Mouse (Mus musculus) embryonic facial prominence, embryonic 11.5 days (tissue): ENCODE measurements around the gene Nptx2. TPM values are rescaled to one million over a fixed set of nuclear protein-coding genes. Genes with fewer than 3 reads are reported as not detected.

Experiments
- ATAC-seq: fragments of 200-750 bp; cut with Nextera tagmentation; replicated peaks from 2 replicates; pipeline ENCODE4 v1.8.0; 2017; ENCODE audit warnings: low read depth; ENCODE audit not compliant: insufficient number of reproducible peaks, low FRiP score, low TSS enrichment
- DNase-seq: peaks from one replicate; pipeline ENCODE4 v3.0.0-alpha.2; 2015; ENCODE audit warnings: low spot score
- H3K27ac ChIP-seq: fragments of 300-500 bp; sonication (generic); replicated peaks from 2 replicates; pipeline ENCODE4 v1.5.1; 2014; ENCODE audit warnings: mild to moderate bottlenecking, low read depth, low read length, control low read depth
- H3K27me3 ChIP-seq: fragments of 300-500 bp; sonication (generic); 2 replicates; pipeline ENCODE4 v1.6.1; 2014; ENCODE audit warnings: mild to moderate bottlenecking, low read length, moderate library complexity, mixed read lengths; ENCODE audit not compliant: control insufficient read depth, insufficient read depth
- H3K36me3 ChIP-seq: fragments of 300-500 bp; sonication (generic); replicated peaks from 2 replicates; pipeline ENCODE4 v1.6.1; 2014; ENCODE audit warnings: low read depth, mild to moderate bottlenecking, low read length, moderate library complexity, mixed read lengths; ENCODE audit not compliant: control insufficient read depth, insufficient read depth
- H3K4me1 ChIP-seq: fragments of 300-500 bp; sonication (generic); 2 replicates; pipeline ENCODE4 v1.6.1; 2014; ENCODE audit warnings: low read length, mixed read lengths; ENCODE audit not compliant: control insufficient read depth, insufficient read depth
- H3K4me2 ChIP-seq: fragments of 300-500 bp; sonication (generic); 2 replicates; pipeline ENCODE4 v1.6.1; 2014; ENCODE audit warnings: low read depth, mild to moderate bottlenecking, control low read depth, low read length, moderate library complexity
- H3K4me3 ChIP-seq: fragments of 300-500 bp; sonication (generic); 2 replicates; pipeline ENCODE4 v1.5.1; 2014; ENCODE audit warnings: low read depth, low read length, control low read depth
- H3K9ac ChIP-seq: fragments of 300-500 bp; sonication (generic); replicated peaks from 2 replicates; pipeline ENCODE4 v1.6.1; 2014; ENCODE audit warnings: mild to moderate bottlenecking, control low read depth, low read length
- H3K9me3 ChIP-seq: fragments of 300-500 bp; sonication (generic); replicated peaks from 2 replicates; pipeline ENCODE4 v1.6.1; 2016; ENCODE audit warnings: mild to moderate bottlenecking, low read length, inconsistent platforms, mixed read lengths; ENCODE audit not compliant: control insufficient read depth
- WGBS: fragments of 180-500 bp; shearing (Covaris S2); extraction: QIAGEN DNeasy Blood & Tissue Kit; methylation state at CpG from one replicate; pipeline ENCODE4 v1.1.7; 2014; 5-methylcytosine and 5-hydroxymethylcytosine counted together
- polyA plus RNA-seq: library from polyadenylated mRNA; unstranded; fragments of >200 nt; fragmentation: Nextera tagmentation; extraction: Ambion mirVana; gene quantifications from 2 replicates; pipeline ENCODE4 v1.2.1, GENCODE M21; 2014

Gene Nptx2
- polyA plus RNA-seq, 1 experiment from 2014 or later: 0.67 TPM

DNA sequence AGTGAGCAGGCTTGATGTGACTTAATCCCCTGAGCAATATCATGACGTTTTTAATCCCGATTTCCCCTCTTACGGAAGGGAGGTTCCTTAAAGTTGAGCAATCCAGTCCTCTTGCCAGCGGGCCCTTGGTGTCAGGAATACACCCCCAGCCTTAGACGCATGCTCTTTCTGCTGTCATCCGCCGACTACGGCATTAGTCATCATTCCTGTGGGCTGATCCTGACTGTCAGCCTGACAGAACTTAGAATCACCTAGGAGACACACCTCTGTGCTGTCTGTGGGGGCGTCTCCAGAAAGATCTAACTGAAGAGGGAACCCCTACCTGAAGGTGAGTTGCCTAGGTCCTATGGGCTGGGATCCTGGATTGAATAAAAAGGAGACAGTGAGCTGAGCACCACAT lies 49.1 kb downstream of the Nptx2 start:
- H3K9me3 ChIP-seq: no peaks in the 10 kb centered on the region
- no peaks in the 10 kb centered on the region for H3K27me3 ChIP-seq
- no peaks in the 10 kb centered on the region for H3K4me1 ChIP-seq
- ATAC-seq: no peak
- H3K27ac ChIP-seq: no peak overlapping the region
- DNase-seq: no peak
- no peaks in the 10 kb centered on the region for H3K36me3 ChIP-seq
- no peak overlapping the region for H3K4me2 ChIP-seq
- H3K9ac ChIP-seq: no peak overlapping the region
- WGBS: 89% methylated on average over 9 of the region's 9 CpGs
- H3K4me3 ChIP-seq: no peak overlapping the region

Other genes starting within 250 kb of the Nptx2 start
- 3.8 and 4.3 TPM in 2 replicates for gene Baiap2l1, start 187.8 kb upstream of the Nptx2 start, polyA plus RNA-seq
- gene Tmem130, start 215.9 kb downstream of the Nptx2 start, polyA plus RNA-seq: 3.0 and 4.2 TPM in 2 replicates
- gene Trrap, start 221.8 kb downstream of the Nptx2 start, polyA plus RNA-seq: 78.8 and 82.2 TPM in 2 replicates